Mouse (Mus musculus) left cerebral cortex, adult 9 months (tissue): ENCODE measurements at regions not wholly inside any gene's neighbourhood (a gene's known extent, or its start where the extent isn't known, plus 50 kb on each side); places are given as distances from the start of the nearest gene placed in this dataset.
"Not testable (repeated sequence)": the region's sequence is repeated elsewhere in the genome, so short reads cannot be mapped to it uniquely, and the experiment has no call there.

ENCODE experiments used
- DNase-seq, 2 experiments: peaks; one replicate each; pipeline ENCODE4 v3.0.0; 2022; ENCODE audit warnings: low spot score in 2 of 2

DNA sequence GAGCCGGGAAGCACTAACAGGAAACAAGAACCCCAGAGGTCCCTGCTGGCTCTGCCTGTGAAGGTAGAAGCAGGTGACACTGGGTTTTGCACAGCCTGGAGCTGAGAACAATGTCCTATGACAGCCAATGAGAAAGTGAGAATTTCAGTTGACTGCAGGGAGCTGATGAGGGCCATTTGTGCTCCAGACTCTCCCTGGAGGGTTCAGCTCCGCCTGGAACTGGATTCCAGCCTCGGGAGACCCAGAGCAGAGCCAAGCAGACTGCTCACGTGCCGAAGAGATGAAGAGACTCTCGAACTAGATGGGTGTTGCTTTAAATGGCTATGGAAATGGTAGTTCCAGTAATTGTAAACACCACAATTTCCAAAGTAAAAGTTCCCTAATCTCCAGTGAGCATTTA, 93.5 kb downstream of the Cand1 start:
- DNase-seq: no peak

GRCm38 (mm10) chr10:119142866-119143265, 97.0 kb downstream of the Cand1 start:
- DNase-seq: no peak

DNA sequence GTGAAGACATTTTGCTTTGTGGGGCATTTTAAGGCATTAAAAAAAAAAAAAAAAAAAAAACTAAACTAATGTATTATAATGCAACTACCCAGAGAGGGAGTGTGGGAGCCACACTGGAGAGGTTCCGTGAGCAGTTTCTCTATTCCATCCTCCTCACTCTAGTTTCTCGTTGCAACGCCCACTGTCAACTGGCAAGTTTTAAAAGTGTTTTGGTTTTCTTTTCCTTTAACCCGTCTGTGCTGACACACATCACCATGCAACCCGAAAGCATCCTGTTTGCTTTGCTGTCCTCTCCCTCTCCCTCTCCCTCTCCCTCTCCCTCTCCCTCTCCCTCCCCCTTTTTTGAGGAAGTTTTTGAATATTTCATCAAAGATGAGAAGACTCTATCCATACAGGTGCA, 97.5 kb downstream of the Cand1 start:
- peak; percentile 3 to 51 for DNase-seq

- DNase-seq: no peak
Observed at GRCm38 (mm10) chr10:119138237-119138636, 101.6 kb downstream of the Cand1 start.

DNA sequence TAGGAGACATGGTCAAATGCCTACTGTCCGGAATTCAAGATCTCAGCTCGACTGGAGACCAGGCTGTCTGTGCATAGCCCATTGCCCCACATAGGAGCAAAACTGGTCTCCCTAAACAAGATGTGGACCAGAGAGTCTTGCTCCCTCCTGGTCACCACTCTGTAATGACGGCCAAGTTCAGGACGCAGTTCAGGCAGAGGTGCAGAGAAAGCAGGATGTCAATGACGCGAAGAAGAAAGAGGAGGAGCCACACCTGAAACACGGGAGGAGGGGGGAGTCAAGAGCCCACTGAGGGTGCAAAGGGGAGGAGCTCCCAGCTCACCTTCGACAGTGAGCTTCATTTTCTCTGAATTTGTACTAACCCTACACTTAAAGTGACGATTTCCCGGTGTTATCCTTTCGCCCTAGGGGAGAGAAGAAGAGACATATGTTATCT, 104.3 kb downstream of the Cand1 start:
- no peak for DNase-seq

- DNase-seq: no peak
Observed at GRCm38 (mm10) chr10:119134797-119135488, 104.9 kb downstream of the Cand1 start.

- DNase-seq: peak in 1 of 2 experiments; percentile 8
Observed at GRCm38 (mm10) chr10:119131977-119132376, 107.9 kb downstream of the Cand1 start.

DNA sequence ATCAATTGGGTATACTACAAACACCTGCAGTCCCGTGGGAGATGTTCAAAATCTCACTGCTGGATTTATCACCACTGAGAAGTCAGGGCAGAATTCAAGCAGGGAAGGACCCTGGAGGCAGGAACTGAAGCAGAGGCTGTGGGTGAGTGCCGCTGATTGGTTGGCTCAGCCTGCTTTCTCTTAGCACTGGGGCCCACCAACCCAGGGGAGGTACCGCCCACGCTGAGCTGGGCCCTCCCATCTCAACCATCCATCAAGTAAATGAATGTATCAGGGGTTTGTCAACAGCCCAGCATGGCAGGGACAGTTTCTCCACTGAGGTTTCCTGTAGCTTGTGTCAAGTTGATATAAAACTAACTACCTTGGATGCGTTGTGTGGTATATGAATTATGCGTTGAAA, 109.2 kb downstream of the Cand1 start:
- no peak for DNase-seq

DNA sequence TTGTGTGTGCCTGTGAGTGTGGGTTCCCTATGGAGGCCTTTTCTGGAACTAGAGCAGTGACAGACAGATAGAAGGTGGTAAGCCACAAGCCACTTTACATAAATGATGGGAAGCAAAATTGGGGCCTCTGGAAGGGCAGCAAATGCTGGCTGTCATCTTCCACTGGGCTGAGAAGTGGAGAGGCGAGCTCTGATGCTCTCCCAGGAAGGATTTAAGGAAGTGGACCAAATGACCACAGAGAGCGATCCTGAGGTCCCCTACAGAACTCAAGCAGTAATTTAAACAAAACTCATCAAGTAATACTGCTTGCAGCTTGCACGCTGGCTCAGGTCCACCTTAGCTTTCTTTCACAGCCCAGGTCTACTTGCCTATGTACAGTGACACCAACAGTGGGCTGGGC, 111.8 kb downstream of the Cand1 start:
- no peak for DNase-seq

- DNase-seq: no peak
Observed at GRCm38 (mm10) chr10:119123517-119123916, 116.3 kb downstream of the Cand1 start.

GRCm38 (mm10) chr10:119122347-119122746, 117.5 kb downstream of the Cand1 start:
- DNase-seq: no peak

- no peak for DNase-seq
Observed at GRCm38 (mm10) chr10:119121575-119121974, 118.3 kb downstream of the Cand1 start.

GRCm38 (mm10) chr10:119116843-119117390, 122.9 kb downstream of the Cand1 start:
- DNase-seq: no peak

DNA sequence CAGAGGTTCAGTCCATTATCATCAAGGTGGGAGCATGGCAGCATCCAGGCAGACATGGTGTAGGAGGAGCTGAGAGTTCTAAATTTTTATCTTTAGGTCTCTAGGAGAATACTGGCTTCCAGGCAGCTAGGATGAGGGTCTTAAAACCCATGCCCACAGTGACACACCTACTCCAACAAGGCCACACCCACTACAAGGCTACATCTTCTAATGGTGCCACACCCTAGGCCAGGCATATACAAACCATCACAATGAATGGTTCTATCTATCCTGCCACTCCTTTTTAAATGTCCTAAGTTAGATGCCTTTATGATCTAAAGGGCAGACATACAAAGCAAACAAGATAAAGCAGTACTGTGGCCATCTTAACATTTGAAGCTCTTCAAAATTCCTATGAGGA, 124.7 kb downstream of the Cand1 start:
- DNase-seq: not testable (repeated sequence)

DNA sequence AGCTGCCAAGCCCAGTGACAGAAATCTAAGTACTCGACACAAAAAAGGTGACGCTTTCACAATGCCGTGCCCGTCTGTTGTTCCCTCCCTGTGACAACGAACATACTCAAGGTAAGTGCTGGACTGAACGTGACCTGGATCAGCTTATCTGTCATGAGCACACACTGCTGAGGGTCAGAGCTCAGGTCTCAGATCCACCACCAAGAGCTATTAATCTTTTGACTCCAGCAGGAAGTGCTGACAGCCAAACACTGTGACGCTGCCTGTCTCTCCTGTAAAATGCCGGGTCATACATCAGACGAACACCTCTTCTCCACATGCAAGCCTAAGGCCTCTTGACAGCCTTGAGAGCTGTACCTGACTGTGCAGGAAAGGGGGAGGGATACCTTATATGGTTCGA, 125.2 kb downstream of the Cand1 start:
- no peak for DNase-seq

- peak in 1 of 2 experiments; percentile 25 for DNase-seq
Observed at GRCm38 (mm10) chr10:119111886-119112285, 128.0 kb downstream of the Cand1 start.

- DNase-seq: no peak
Observed at GRCm38 (mm10) chr10:119111409-119111808, 128.4 kb downstream of the Cand1 start.

- no peak for DNase-seq
Observed at GRCm38 (mm10) chr10:119110614-119111013, 129.2 kb downstream of the Cand1 start.

DNA sequence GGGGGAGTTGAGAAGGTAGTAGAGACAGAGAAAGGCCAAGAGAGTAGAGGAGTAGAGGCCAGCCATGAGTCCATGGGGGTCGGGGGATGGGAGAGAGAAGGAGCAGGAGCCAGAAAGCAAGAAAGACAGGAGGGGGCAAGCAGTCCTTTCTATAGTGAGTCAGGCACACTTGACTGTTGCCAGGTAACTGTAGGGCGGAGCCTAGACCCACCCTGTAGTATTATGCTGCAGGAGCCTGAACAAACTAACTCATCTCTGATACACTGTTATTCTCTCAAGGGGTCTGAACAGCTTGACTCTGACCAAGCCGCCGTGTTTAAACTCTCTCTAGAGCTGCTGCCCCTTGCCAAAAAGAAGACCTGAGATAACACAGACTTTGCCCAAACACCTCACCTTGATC, 130.6 kb downstream of the Cand1 start:
- no peak for DNase-seq

DNA sequence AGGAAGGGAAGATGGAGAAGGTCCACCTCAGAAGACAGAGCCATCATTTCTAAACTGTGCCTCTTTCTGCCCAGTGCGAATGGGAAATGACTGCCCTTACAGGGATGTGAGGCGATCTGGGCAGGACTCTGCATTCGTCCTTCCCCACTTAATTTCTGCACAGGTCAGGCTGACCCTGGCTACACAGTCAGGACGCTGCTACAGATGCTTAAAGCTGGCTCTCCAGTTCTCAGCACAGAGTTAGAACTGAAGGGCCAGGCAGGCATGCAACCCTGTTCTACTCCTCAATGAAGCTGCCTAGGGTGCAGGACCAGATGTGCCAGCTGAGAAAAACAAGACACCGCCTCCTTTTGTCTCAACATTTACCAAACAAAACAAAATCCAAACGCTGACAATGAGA, 132.1 kb downstream of the Cand1 start:
- DNase-seq: no peak

GRCm38 (mm10) chr10:119106105-119106504, 133.8 kb downstream of the Cand1 start:
- DNase-seq: no peak

DNA sequence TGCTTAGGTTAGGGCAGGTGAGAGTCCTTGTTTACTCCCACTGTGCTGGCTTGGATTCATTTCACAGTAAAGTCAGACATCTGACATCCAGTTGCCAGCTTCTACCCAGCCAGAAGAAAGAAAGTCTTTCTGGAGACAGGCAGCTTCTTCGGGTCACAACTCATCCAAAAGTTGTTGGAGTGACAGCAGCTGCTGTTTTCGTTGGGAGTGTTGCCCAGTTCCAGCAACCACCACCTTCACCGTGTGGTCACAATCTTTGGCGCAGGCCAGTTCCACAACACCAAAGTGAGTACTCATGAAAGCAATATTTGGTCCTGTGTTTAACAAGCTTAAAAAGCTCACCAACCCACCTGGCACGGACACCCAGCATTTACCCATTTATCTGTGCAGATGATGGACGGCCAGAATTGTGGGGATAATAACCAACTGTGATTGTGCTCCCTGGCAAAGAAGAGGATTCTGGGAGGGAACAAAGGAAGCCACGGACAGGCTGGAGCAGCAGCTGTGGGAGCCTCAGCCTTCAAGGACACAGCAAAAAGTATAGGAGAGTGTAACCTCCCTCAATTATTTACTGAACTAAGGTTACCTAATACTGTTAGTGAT, 134.5 kb downstream of the Cand1 start:
- no peak for DNase-seq

DNA sequence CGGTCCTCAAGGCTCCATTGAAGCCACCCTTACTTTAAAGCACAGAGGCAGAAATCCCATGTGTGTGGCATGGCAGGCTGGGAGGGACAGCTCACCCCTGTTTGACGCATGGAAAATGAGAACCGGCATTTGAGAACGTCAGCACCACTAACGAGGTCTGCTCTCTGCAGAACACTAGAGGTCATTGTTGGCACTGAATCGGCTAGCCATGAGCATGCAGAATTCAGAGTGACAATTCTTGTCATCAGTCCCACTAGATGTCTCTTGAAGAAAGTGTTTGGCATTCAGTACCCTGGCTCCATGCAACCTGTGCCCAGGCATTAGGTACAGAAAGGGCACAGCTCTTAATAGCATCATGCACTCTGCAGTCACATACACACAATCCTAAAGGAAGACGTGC, 139.3 kb downstream of the Cand1 start:
- DNase-seq: no peak
